Mouse (Mus musculus): Measurements from ENCODE around the gene Lman2l. TPM values are rescaled to one million over a fixed set of nuclear protein-coding genes. Genes with fewer than 3 reads are reported as not detected.

Lman2l gene
- polyA plus RNA-seq, 1 experiment from 2014 or later: 32.1 TPM

DNA sequence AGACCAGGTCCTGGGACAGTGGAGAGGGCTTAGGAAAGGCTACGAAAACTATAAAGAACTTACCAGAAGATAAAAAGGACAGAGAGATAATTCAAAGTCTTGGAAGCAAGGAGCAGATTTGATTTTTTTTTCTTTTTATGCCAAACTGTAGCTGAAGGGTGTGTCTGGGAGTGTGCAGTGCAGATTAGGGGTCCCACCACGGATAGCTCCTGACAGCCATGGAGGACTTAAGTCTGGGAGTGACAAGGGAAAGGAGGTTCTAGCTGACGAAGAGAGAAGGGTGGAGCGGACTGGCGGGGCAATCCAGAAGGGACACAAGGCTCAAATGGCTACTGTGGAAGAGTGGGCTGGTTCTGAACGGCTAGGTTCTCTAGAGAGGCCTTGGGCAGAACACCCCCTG, 66.2 kb downstream of the Lman2l start:
- no peak overlapping the region for H3K4me3 ChIP-seq (ENCODE audit: low read length)
- H3K4me2 ChIP-seq (ENCODE audit: low read depth, low read length): no peak overlapping the region
- H3K27ac ChIP-seq (ENCODE audit: low read length): no peak overlapping the region
- ATAC-seq: no peak
- no peaks in the 10 kb centered on the region for H3K36me3 ChIP-seq (ENCODE audit: control insufficient read depth, insufficient read depth, low read length)
- 70% methylated on average over 6 of the region's 6 CpGs for WGBS
- H3K9me3 ChIP-seq (ENCODE audit: control insufficient read depth, low read length): no peaks in the 10 kb centered on the region
- no peaks in the 10 kb centered on the region for H3K27me3 ChIP-seq (replicated peaks; ENCODE audit: control insufficient read depth, insufficient read depth, low read length)
- H3K9ac ChIP-seq (ENCODE audit: low read depth, low read length): no peak overlapping the region
- H3K4me1 ChIP-seq (ENCODE audit: control insufficient read depth, insufficient read depth, low read length): no peaks in the 10 kb centered on the region

GRCm38 (mm10) chr1:36371934-36372845, 72.9 kb downstream of the Lman2l start, which contains the start of gene Fer1l5:
TSS of gene Fer1l5 (plus strand) at chr1:36372291.
- Histone ChIP-seq H3K4me3 (ENCODE audit: low read length) (no peak within 1 kb of the TSS), H3K27me3 (replicated peaks; ENCODE audit: control insufficient read depth, insufficient read depth, low read length) (no peaks in the 10 kb centered on the region), H3K36me3 (ENCODE audit: control insufficient read depth, insufficient read depth, low read length) (no peaks in the 10 kb centered on the region; the same call in 1 of the 2 replicates), H3K9ac (ENCODE audit: low read depth, low read length) (no peak within 1 kb of the TSS), H3K9me3 (ENCODE audit: control insufficient read depth, low read length) (no peaks in the 10 kb centered on the region), H3K27ac (ENCODE audit: low read length) (no peak within 1 kb of the TSS), H3K4me1 (ENCODE audit: control insufficient read depth, insufficient read depth, low read length) (peaks cover 9% of the 10 kb centered on the region), H3K4me2 (ENCODE audit: low read depth, low read length) (no peak within 1 kb of the TSS)
- 77% methylated on average over 10 of the region's 10 CpGs for WGBS
- ATAC-seq: no peak

GRCm38 (mm10) chr1:36370918-36371317, 74.2 kb downstream of the Lman2l start:
- Histone ChIP-seq H3K4me2 (ENCODE audit: low read depth, low read length) (no peak overlapping the region), H3K27me3 (replicated peaks; ENCODE audit: control insufficient read depth, insufficient read depth, low read length) (no peaks in the 10 kb centered on the region), H3K4me3 (ENCODE audit: low read length) (no peak overlapping the region), H3K4me1 (ENCODE audit: control insufficient read depth, insufficient read depth, low read length) (peaks cover 13% of the 10 kb centered on the region), H3K27ac (ENCODE audit: low read length) (no peak overlapping the region), H3K9me3 (ENCODE audit: control insufficient read depth, low read length) (no peaks in the 10 kb centered on the region), H3K36me3 (ENCODE audit: control insufficient read depth, insufficient read depth, low read length) (no peaks in the 10 kb centered on the region; the same call in 1 of the 2 replicates), H3K9ac (ENCODE audit: low read depth, low read length) (no peak overlapping the region)
- ATAC-seq: no peak
- 83% methylated on average over 6 of the region's 6 CpGs for WGBS

Other genes starting within 250 kb of the Lman2l start
- gene Uggt1, start 200.6 kb downstream of the Lman2l start, polyA plus RNA-seq (2015; fragmentation: Nextera tagmentation; extraction: Ambion mirVana): 44.6 and 49.5 TPM in 2 replicates
- gene Neurl3, start 170.6 kb downstream of the Lman2l start, polyA plus RNA-seq (2015; fragmentation: Nextera tagmentation; extraction: Ambion mirVana): 29.6 and 31.0 TPM in 2 replicates
- 4.1 and 4.8 TPM in 2 replicates for gene Arid5a, start 137.5 kb downstream of the Lman2l start, polyA plus RNA-seq (2015; fragmentation: Nextera tagmentation; extraction: Ambion mirVana)
- 33.3 and 33.8 TPM in 2 replicates for gene Kansl3, start 76.1 kb downstream of the Lman2l start, polyA plus RNA-seq (2015; fragmentation: Nextera tagmentation; extraction: Ambion mirVana)
- gene Fer1l5, start 73.0 kb downstream of the Lman2l start, polyA plus RNA-seq (2015; fragmentation: Nextera tagmentation; extraction: Ambion mirVana): 0.50 and 0.66 TPM in 2 replicates
- 39.2 and 40.2 TPM in 2 replicates for gene Cnnm4, start 26.3 kb upstream of the Lman2l start, polyA plus RNA-seq (2015; fragmentation: Nextera tagmentation; extraction: Ambion mirVana)
- 2.1 and 2.3 TPM in 2 replicates for gene Cnnm3, start 66.6 kb upstream of the Lman2l start, polyA plus RNA-seq (2015; fragmentation: Nextera tagmentation; extraction: Ambion mirVana)
- gene Ankrd23, start 91.6 kb upstream of the Lman2l start, polyA plus RNA-seq (2015; fragmentation: Nextera tagmentation; extraction: Ambion mirVana): 12.7 and 14.6 TPM in 2 replicates
- gene Gm42417, start 94.2 kb upstream of the Lman2l start, polyA plus RNA-seq (2015; fragmentation: Nextera tagmentation; extraction: Ambion mirVana): 0.37 TPM in 1 of 2 replicates, not detected in the other
- gene Ankrd39, start 102.2 kb upstream of the Lman2l start, polyA plus RNA-seq (2015; fragmentation: Nextera tagmentation; extraction: Ambion mirVana): 23.6 and 26.8 TPM in 2 replicates
- 7.4 and 7.9 TPM in 2 replicates for gene Sema4c, start 113.1 kb upstream of the Lman2l start, polyA plus RNA-seq (2015; fragmentation: Nextera tagmentation; extraction: Ambion mirVana)
- gene Fam178b, start 237.9 kb upstream of the Lman2l start, polyA plus RNA-seq (2015; fragmentation: Nextera tagmentation; extraction: Ambion mirVana): 0.54 and 0.73 TPM in 2 replicates
- 940 and 946 TPM in 2 replicates for gene Cox5b, start 246.2 kb upstream of the Lman2l start, polyA plus RNA-seq (2015; fragmentation: Nextera tagmentation; extraction: Ambion mirVana)

Data from intestine, embryonic 16.5 days (tissue).